Mouse (Mus musculus) heart, adult 2 months (tissue): ENCODE measurements around the gene Abca7.

Experiments
- CTCF ChIP-seq: fragments of 200-600 bp; IDR thresholded peaks from 2 replicates; pipeline ENCODE4 v1.8.1; 2022; ENCODE audit warnings: antibody characterized with exemption, mild to moderate bottlenecking, moderate library complexity
- POLR2A ChIP-seq: fragments of 200-500 bp; IDR thresholded peaks from 2 replicates; pipeline ENCODE4 v1.6.1; 2011; ENCODE audit warnings: mild to moderate bottlenecking, low read depth, low read length, control low read depth; ENCODE audit not compliant: insufficient read depth

DNA sequence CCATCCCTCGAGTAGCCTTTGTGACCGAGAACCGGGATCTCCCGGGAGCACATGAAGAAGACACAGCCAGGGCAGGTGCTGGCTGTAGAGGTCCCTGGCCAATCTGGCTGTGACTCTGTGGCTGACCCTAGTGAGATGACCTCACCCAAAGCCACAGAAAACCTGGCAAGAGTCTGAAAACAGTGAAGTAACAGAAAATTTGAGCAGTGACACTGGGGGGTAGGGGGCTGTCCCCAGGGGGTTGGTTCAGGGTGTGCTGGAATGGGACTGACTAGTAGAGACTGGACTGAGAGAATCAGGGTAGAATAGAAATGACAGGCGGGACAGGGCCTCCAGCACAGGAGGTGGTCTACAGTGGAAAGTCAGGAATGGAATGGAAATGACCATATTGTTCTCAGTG, 13.1 kb upstream of the Abca7 start:
- TF ChIP-seq POLR2A (no peak), CTCF (no peak)
